Mouse (Mus musculus): ENCODE data around the gene Nfix. TPM values are rescaled to one million over a fixed set of nuclear protein-coding genes. Genes with fewer than 3 reads are reported as not detected.
A peak's percentile ranks its signal among the peaks of the same experiment; 100 is the strongest.
"Not testable (repeated sequence)": the region's sequence is repeated elsewhere in the genome, so short reads cannot be mapped to it uniquely, and the experiment has no call there.

Nfix gene
- polyA plus RNA-seq, 1 experiment from 2014 or later, result 16.3 TPM

GRCm38 (mm10) chr8:84670295-84671006 lies 129.7 kb downstream of the Nfix start:
- not testable (repeated sequence) for H3K9ac ChIP-seq (ENCODE audit: low read length); H3K9me3 ChIP-seq (ENCODE audit: control insufficient read depth, low read length); H3K4me2 ChIP-seq (ENCODE audit: low read length); H3K27ac ChIP-seq (replicated peaks in 1 of 2; ENCODE audit: control insufficient read depth in 1 of 2, insufficient read depth in 1 of 2, low read depth in 2 of 2, low read length in 2 of 2); H3K4me1 ChIP-seq (ENCODE audit: control insufficient read depth in 2 of 2, insufficient read depth in 2 of 2, low read length in 2 of 2); ATAC-seq (ENCODE audit: insufficient number of reproducible peaks, insufficient read depth, low FRiP score, low read depth); H3K27me3 ChIP-seq (ENCODE audit: control insufficient read depth, insufficient read depth, low read length); H3K4me3 ChIP-seq (ENCODE audit: control insufficient read depth in 1 of 2, insufficient read depth in 1 of 2, low read depth in 1 of 2, low read length in 2 of 2)
- 67% methylated on average over 4 of the region's 5 CpGs for WGBS
- peaks cover 61% of the 10 kb centered on the region for H3K36me3 ChIP-seq (ENCODE audit: control insufficient read depth, insufficient read depth, low read length)

GRCm38 (mm10) chr8:84668731-84669485 lies 131.2 kb downstream of the Nfix start:
- H3K4me1 ChIP-seq (ENCODE audit: control insufficient read depth in 2 of 2, insufficient read depth in 2 of 2, low read length in 2 of 2), result peaks cover 0 to 6% of the 10 kb centered on the region in 2 experiments; a peak in 2 of 4 replicates
- H3K36me3 ChIP-seq (ENCODE audit: control insufficient read depth, insufficient read depth, low read length), result peaks cover 46% of the 10 kb centered on the region
- H3K27me3 ChIP-seq (ENCODE audit: control insufficient read depth, insufficient read depth, low read length), result no peaks in the 10 kb centered on the region
- ATAC-seq (ENCODE audit: insufficient number of reproducible peaks, insufficient read depth, low FRiP score, low read depth), result no peak
- 77% methylated on average over 6 of the region's 6 CpGs for WGBS
- H3K9ac ChIP-seq (ENCODE audit: low read length), result no peak overlapping the region
- H3K4me3 ChIP-seq (ENCODE audit: control insufficient read depth in 1 of 2, insufficient read depth in 1 of 2, low read depth in 1 of 2, low read length in 2 of 2), result no peak overlapping the region
- no peak overlapping the region for H3K4me2 ChIP-seq (ENCODE audit: low read length)
- H3K27ac ChIP-seq (replicated peaks in 1 of 2; ENCODE audit: control insufficient read depth in 1 of 2, insufficient read depth in 1 of 2, low read depth in 2 of 2, low read length in 2 of 2), result no peak overlapping the region
- H3K9me3 ChIP-seq (ENCODE audit: control insufficient read depth, low read length), result no peaks in the 10 kb centered on the region

- Histone ChIP-seq H3K27ac (replicated peaks in 1 of 2; ENCODE audit: control insufficient read depth in 1 of 2, insufficient read depth in 1 of 2, low read depth in 2 of 2, low read length in 2 of 2) (no peak overlapping the region), H3K9me3 (ENCODE audit: control insufficient read depth, low read length) (no peaks in the 10 kb centered on the region), H3K4me1 (ENCODE audit: control insufficient read depth in 2 of 2, insufficient read depth in 2 of 2, low read length in 2 of 2) (peaks cover 5 to 11% of the 10 kb centered on the region in 2 experiments), H3K4me2 (ENCODE audit: low read length) (no peak overlapping the region), H3K36me3 (ENCODE audit: control insufficient read depth, insufficient read depth, low read length) (peaks cover 38% of the 10 kb centered on the region), H3K9ac (ENCODE audit: low read length) (no peak overlapping the region; the same call in 1 of the 2 replicates), H3K27me3 (ENCODE audit: control insufficient read depth, insufficient read depth, low read length) (no peaks in the 10 kb centered on the region), H3K4me3 (ENCODE audit: control insufficient read depth in 1 of 2, insufficient read depth in 1 of 2, low read depth in 1 of 2, low read length in 2 of 2) (no peak overlapping the region)
- no peak for ATAC-seq (ENCODE audit: insufficient number of reproducible peaks, insufficient read depth, low FRiP score, low read depth)
- WGBS, result 52% methylated on average over 1 of the region's 1 CpGs
These were observed 132.1 kb downstream of the Nfix start for GRCm38 (mm10) chr8:84668081-84668480.

GRCm38 (mm10) chr8:84665385-84665893 lies 134.7 kb downstream of the Nfix start:
- Histone ChIP-seq H3K9me3 (ENCODE audit: control insufficient read depth, low read length) (no peaks in the 10 kb centered on the region), H3K36me3 (ENCODE audit: control insufficient read depth, insufficient read depth, low read length) (peaks cover 18% of the 10 kb centered on the region), H3K9ac (ENCODE audit: low read length) (peak overlapping the region; percentile 83), H3K27ac (replicated peaks in 1 of 2; ENCODE audit: control insufficient read depth in 1 of 2, insufficient read depth in 1 of 2, low read depth in 2 of 2, low read length in 2 of 2) (peak overlapping the region; percentile 96 to 99), H3K4me1 (ENCODE audit: control insufficient read depth in 2 of 2, insufficient read depth in 2 of 2, low read length in 2 of 2) (peaks cover 5 to 20% of the 10 kb centered on the region in 2 experiments), H3K27me3 (ENCODE audit: control insufficient read depth, insufficient read depth, low read length) (no peaks in the 10 kb centered on the region), H3K4me2 (ENCODE audit: low read length) (peak overlapping the region; percentile 68), H3K4me3 (ENCODE audit: control insufficient read depth in 1 of 2, insufficient read depth in 1 of 2, low read depth in 1 of 2, low read length in 2 of 2) (peak overlapping the region; percentile 55 to 82)
- WGBS, result 2% methylated on average over 14 of the region's 14 CpGs
- no peak for ATAC-seq (ENCODE audit: insufficient number of reproducible peaks, insufficient read depth, low FRiP score, low read depth)

- no peak for ATAC-seq (ENCODE audit: insufficient number of reproducible peaks, insufficient read depth, low FRiP score, low read depth)
- 1% methylated on average over 29 of the region's 29 CpGs for WGBS
- peak overlapping the region; percentile 55 to 82 for H3K4me3 ChIP-seq (ENCODE audit: control insufficient read depth in 1 of 2, insufficient read depth in 1 of 2, low read depth in 1 of 2, low read length in 2 of 2)
- peaks cover 11% of the 10 kb centered on the region for H3K36me3 ChIP-seq (ENCODE audit: control insufficient read depth, insufficient read depth, low read length)
- H3K9me3 ChIP-seq (ENCODE audit: control insufficient read depth, low read length), result no peaks in the 10 kb centered on the region
- H3K4me2 ChIP-seq (ENCODE audit: low read length), result peak overlapping the region; percentile 68
- no peaks in the 10 kb centered on the region for H3K27me3 ChIP-seq (ENCODE audit: control insufficient read depth, insufficient read depth, low read length)
- H3K9ac ChIP-seq (ENCODE audit: low read length), result peak overlapping the region; percentile 83
- peaks cover 11 to 23% of the 10 kb centered on the region in 2 experiments for H3K4me1 ChIP-seq (ENCODE audit: control insufficient read depth in 2 of 2, insufficient read depth in 2 of 2, low read length in 2 of 2)
- H3K27ac ChIP-seq (replicated peaks in 1 of 2; ENCODE audit: control insufficient read depth in 1 of 2, insufficient read depth in 1 of 2, low read depth in 2 of 2, low read length in 2 of 2), result peak overlapping the region; percentile 96 to 99
These were observed 135.4 kb downstream of the Nfix start for GRCm38 (mm10) chr8:84664566-84665384.

GRCm38 (mm10) chr8:84663483-84664327 lies 136.4 kb downstream of the Nfix start:
- H3K4me2 ChIP-seq (ENCODE audit: low read length), result peak overlapping the region; percentile 68
- peak overlapping the region; percentile 82 to 83 for H3K4me3 ChIP-seq (ENCODE audit: control insufficient read depth in 1 of 2, insufficient read depth in 1 of 2, low read depth in 1 of 2, low read length in 2 of 2)
- 2% methylated on average over 43 of the region's 43 CpGs for WGBS
- H3K9me3 ChIP-seq (ENCODE audit: control insufficient read depth, low read length), result no peaks in the 10 kb centered on the region
- peak overlapping the region; percentile 96 to 99 for H3K27ac ChIP-seq (replicated peaks in 1 of 2; ENCODE audit: control insufficient read depth in 1 of 2, insufficient read depth in 1 of 2, low read depth in 2 of 2, low read length in 2 of 2)
- H3K36me3 ChIP-seq (ENCODE audit: control insufficient read depth, insufficient read depth, low read length), result peaks cover 7% of the 10 kb centered on the region
- H3K4me1 ChIP-seq (ENCODE audit: control insufficient read depth in 2 of 2, insufficient read depth in 2 of 2, low read length in 2 of 2), result peaks cover 13 to 33% of the 10 kb centered on the region in 2 experiments
- H3K9ac ChIP-seq (ENCODE audit: low read length), result peak overlapping the region; percentile 95
- peak; percentile 82 for ATAC-seq (ENCODE audit: insufficient number of reproducible peaks, insufficient read depth, low FRiP score, low read depth)
- H3K27me3 ChIP-seq (ENCODE audit: control insufficient read depth, insufficient read depth, low read length), result no peaks in the 10 kb centered on the region
